Mouse (Mus musculus): ENCODE measurements around the gene Cyb5rl.
A peak's percentile ranks its signal among the peaks of the same experiment; 100 is the strongest.

The Cyb5rl gene

GRCm38 (mm10) chr4:107117741-107118385 is 51.1 kb downstream of the Cyb5rl start:
- DNase-seq: peak; percentile 49 to 79

- peak; percentile 34 to 70 for DNase-seq
Measured at GRCm38 (mm10) chr4:107119056-107119455, 52.3 kb downstream of the Cyb5rl start.

- DNase-seq: no peak
Measured at GRCm38 (mm10) chr4:107120676-107121075, 53.9 kb downstream of the Cyb5rl start.

- DNase-seq: peak; percentile 55 to 70
Measured at GRCm38 (mm10) chr4:107121165-107121943, 54.6 kb downstream of the Cyb5rl start.

- DNase-seq: no peak
Measured at GRCm38 (mm10) chr4:107124376-107124775, 57.6 kb downstream of the Cyb5rl start.

- DNase-seq: peak in 1 of 2 experiments; percentile 38
Measured at GRCm38 (mm10) chr4:107125101-107125500, 58.3 kb downstream of the Cyb5rl start.

- DNase-seq: no peak
Measured at GRCm38 (mm10) chr4:107126389-107126788, 59.6 kb downstream of the Cyb5rl start.

GRCm38 (mm10) chr4:107126891-107127524 is 60.2 kb downstream of the Cyb5rl start:
- DNase-seq: no peak

- DNase-seq: peak; percentile 24 to 43
Measured at GRCm38 (mm10) chr4:107127901-107128669, 61.3 kb downstream of the Cyb5rl start.

GRCm38 (mm10) chr4:107129373-107129772 is 62.6 kb downstream of the Cyb5rl start:
- peak in 1 of 2 experiments; percentile 36 for DNase-seq

GRCm38 (mm10) chr4:107130534-107130933 is 63.7 kb downstream of the Cyb5rl start:
- peak; percentile 45 to 46 for DNase-seq

GRCm38 (mm10) chr4:107134891-107135290 is 68.1 kb downstream of the Cyb5rl start:
- no peak for DNase-seq

- no peak for DNase-seq
Measured at GRCm38 (mm10) chr4:107135663-107136062, 68.9 kb downstream of the Cyb5rl start.

GRCm38 (mm10) chr4:107136531-107136930 is 69.7 kb downstream of the Cyb5rl start:
- DNase-seq: peak; percentile 35 to 54
